Mouse (Mus musculus) urinary bladder, postnatal 36 days (tissue): ENCODE data around the gene Itgad.
"Not testable (repeated sequence)": the region's sequence is repeated elsewhere in the genome, so short reads cannot be mapped to it uniquely, and the experiment has no call there.

Source experiments
- DNase-seq, 2 experiments: peaks; one replicate each; pipeline ENCODE4 v3.0.0; 2022; ENCODE audit warnings: low spot score in 2 of 2, mixed read lengths in 1 of 2

Itgad gene

GRCm38 (mm10) chr7:128154076-128154475, at the start of gene Itgad:
TSS of gene Itgad (plus strand) at chr7:128154376.
- no peak for DNase-seq

GRCm38 (mm10) chr7:128105246-128105645, 48.9 kb upstream of the Itgad start:
- DNase-seq, result no peak

- no peak for DNase-seq
These were observed 46.7 kb upstream of the Itgad start for GRCm38 (mm10) chr7:128107462-128107861.

- no peak for DNase-seq
These were observed 43.9 kb upstream of the Itgad start for GRCm38 (mm10) chr7:128110314-128110713.

- no peak for DNase-seq
These were observed 42.0 kb upstream of the Itgad start for GRCm38 (mm10) chr7:128112131-128112530.

GRCm38 (mm10) chr7:128114371-128115105, 39.6 kb upstream of the Itgad start:
- no peak for DNase-seq

GRCm38 (mm10) chr7:128115211-128115958, 38.8 kb upstream of the Itgad start:
- no peak for DNase-seq

GRCm38 (mm10) chr7:128116396-128116795, 37.8 kb upstream of the Itgad start:
- DNase-seq, result no peak

GRCm38 (mm10) chr7:128119726-128120490, 34.3 kb upstream of the Itgad start:
- no peak for DNase-seq

- DNase-seq, result no peak
These were observed 25.1 kb upstream of the Itgad start, which contains the start of gene Itgax for GRCm38 (mm10) chr7:128128741-128129720. TSS of gene Itgax (plus strand) at chr7:128129547.

- DNase-seq, result no peak
These were observed 22.0 kb upstream of the Itgad start for GRCm38 (mm10) chr7:128132148-128132547.

- DNase-seq, result no peak
These were observed 20.6 kb upstream of the Itgad start for GRCm38 (mm10) chr7:128133596-128133995.

- no peak for DNase-seq
These were observed 17.2 kb upstream of the Itgad start for GRCm38 (mm10) chr7:128136927-128137326.

GRCm38 (mm10) chr7:128139611-128140010, 14.6 kb upstream of the Itgad start:
- DNase-seq, result no peak

- no peak for DNase-seq
These were observed 3.2 kb upstream of the Itgad start for GRCm38 (mm10) chr7:128150970-128151369.

- no peak for DNase-seq
These were observed 748 bp downstream of the Itgad start for GRCm38 (mm10) chr7:128154924-128155323.

GRCm38 (mm10) chr7:128158688-128159354, 4.6 kb downstream of the Itgad start:
- DNase-seq, result not testable (repeated sequence)

- no peak for DNase-seq
These were observed 9.8 kb downstream of the Itgad start for GRCm38 (mm10) chr7:128164001-128164400.

- no peak for DNase-seq
These were observed 12.2 kb downstream of the Itgad start for GRCm38 (mm10) chr7:128166391-128166790.

GRCm38 (mm10) chr7:128169996-128170395, 15.8 kb downstream of the Itgad start:
- no peak for DNase-seq
